Mouse (Mus musculus) forebrain, embryonic 16.5 days (tissue): Measurements from ENCODE around the gene Rhbdf2. TPM values are rescaled to one million over a fixed set of nuclear protein-coding genes. Genes with fewer than 3 reads are reported as not detected.

Experiments
- ATAC-seq: fragments of 200-750 bp; cut with Nextera tagmentation; 2 replicates; pipeline ENCODE4 v1.8.0; 2017; ENCODE audit warnings: mild to moderate bottlenecking, moderate library complexity
- H3K27ac ChIP-seq: fragments of 300-500 bp; sonication (generic); 2 replicates; pipeline ENCODE4 v1.5.1; 2014; ENCODE audit warnings: low read length, control low read depth
- H3K27me3 ChIP-seq: fragments of 300-500 bp; sonication (generic); replicated peaks from 2 replicates; pipeline ENCODE4 v1.6.1; 2014; ENCODE audit warnings: low read length; ENCODE audit not compliant: control insufficient read depth, insufficient read depth
- H3K36me3 ChIP-seq: fragments of 300-500 bp; sonication (generic); 2 replicates; pipeline ENCODE4 v1.6.1; 2014; ENCODE audit not compliant: control insufficient read depth, insufficient read depth
- H3K4me1 ChIP-seq: fragments of 300-500 bp; sonication (generic); replicated peaks from 2 replicates; pipeline ENCODE4 v1.6.1; 2014; ENCODE audit warnings: low read length; ENCODE audit not compliant: control insufficient read depth, insufficient read depth
- H3K4me2 ChIP-seq: fragments of 300-500 bp; sonication (generic); 2 replicates; pipeline ENCODE4 v1.6.1; 2014; ENCODE audit warnings: mild to moderate bottlenecking, low read length, control low read depth
- H3K4me3 ChIP-seq: fragments of 300-500 bp; sonication (generic); replicated peaks from 2 replicates; pipeline ENCODE4 v1.5.1; 2014; ENCODE audit warnings: mild to moderate bottlenecking, low read length, control low read depth
- H3K9ac ChIP-seq: fragments of 300-500 bp; sonication (generic); replicated peaks from 2 replicates; pipeline ENCODE4 v1.6.1; 2014; ENCODE audit warnings: low read depth, low read length, control low read depth
- H3K9me3 ChIP-seq: fragments of 300-500 bp; sonication (generic); 2 replicates; pipeline ENCODE4 v1.6.1; 2016; ENCODE audit warnings: low read length; ENCODE audit not compliant: control insufficient read depth
- WGBS: fragments of 180-500 bp; shearing (Covaris S2); extraction: QIAGEN DNeasy Blood & Tissue Kit; methylation state at CpG from one replicate; pipeline ENCODE4 v1.1.7; 2014; 5-methylcytosine and 5-hydroxymethylcytosine counted together
- polyA plus RNA-seq: library from polyadenylated mRNA; unstranded; fragments of >200 nt; fragmentation: Nextera tagmentation; extraction: Ambion mirVana; gene quantifications from 2 replicates; pipeline ENCODE4 v1.2.1, GENCODE M21; 2015

The Rhbdf2 gene
- polyA plus RNA-seq, 1 experiment from 2014 or later: 1.0 TPM

- Histone ChIP-seq H3K9ac (peak within 1 kb of the TSS; percentile 71), H3K4me3 (peak within 1 kb of the TSS; percentile 51), H3K4me1 (peaks cover 40% of the 10 kb centered on the region), H3K27ac (no peak within 1 kb of the TSS), H3K9me3 (no peaks in the 10 kb centered on the region), H3K36me3 (no peaks in the 10 kb centered on the region), H3K27me3 (no peaks in the 10 kb centered on the region), H3K4me2 (peak within 1 kb of the TSS; percentile 81)
- WGBS: 7% methylated on average over 9 of the region's 10 CpGs
- no peak for ATAC-seq
Measured at GRCm38 (mm10) chr11:116653234-116653633, 26.4 kb upstream of the Rhbdf2 start, which contains the start of gene Prcd. TSS of gene Prcd (plus strand) at chr11:116653534.

DNA sequence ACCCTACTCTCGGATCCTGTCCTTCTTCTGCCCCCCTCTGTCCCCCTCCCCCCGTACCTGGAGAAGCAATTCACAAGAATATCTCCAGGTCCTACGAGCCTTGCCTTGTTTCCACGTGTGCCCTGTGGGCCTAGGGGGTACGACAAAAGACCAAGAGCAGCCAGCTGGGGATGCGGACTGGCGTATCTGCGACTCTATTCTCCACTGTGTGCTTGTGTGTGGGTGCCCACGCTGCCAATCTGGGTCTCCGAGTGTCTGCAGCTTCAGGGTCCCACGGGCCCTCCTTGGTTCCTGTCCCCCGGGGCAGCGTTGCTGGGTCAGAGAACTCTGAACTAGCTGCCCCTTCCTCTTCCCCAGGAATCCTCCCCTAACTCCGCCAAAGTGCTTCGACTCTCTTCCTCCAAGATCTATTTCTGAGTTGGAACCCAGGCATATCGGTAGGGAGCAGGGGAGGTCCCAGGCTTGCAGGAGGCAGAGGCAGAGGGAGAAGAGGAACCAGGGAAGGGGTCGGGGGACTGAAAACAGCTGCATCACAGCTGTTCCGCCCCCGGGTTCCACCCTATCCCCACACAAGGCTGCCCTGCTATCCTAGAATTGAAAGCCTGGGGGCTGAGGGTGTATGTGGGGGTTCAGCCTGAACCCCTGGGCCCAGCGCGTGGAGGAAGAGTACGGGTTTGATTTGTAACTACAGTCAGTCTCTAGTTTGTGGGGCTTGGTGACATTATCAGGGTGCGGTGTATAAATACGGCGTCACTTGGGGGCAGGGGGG lies 25.7 kb upstream of the Rhbdf2 start:
- peak overlapping the region; percentile 51 for H3K4me3 ChIP-seq
- peak overlapping the region; percentile 81 for H3K4me2 ChIP-seq
- no peaks in the 10 kb centered on the region for H3K9me3 ChIP-seq
- H3K27me3 ChIP-seq: no peaks in the 10 kb centered on the region
- H3K36me3 ChIP-seq: no peaks in the 10 kb centered on the region
- H3K9ac ChIP-seq: peak overlapping the region; percentile 71
- no peak for ATAC-seq
- no peak overlapping the region for H3K27ac ChIP-seq
- H3K4me1 ChIP-seq: peaks cover 33% of the 10 kb centered on the region
- 65% methylated on average over 25 of the region's 25 CpGs for WGBS

DNA sequence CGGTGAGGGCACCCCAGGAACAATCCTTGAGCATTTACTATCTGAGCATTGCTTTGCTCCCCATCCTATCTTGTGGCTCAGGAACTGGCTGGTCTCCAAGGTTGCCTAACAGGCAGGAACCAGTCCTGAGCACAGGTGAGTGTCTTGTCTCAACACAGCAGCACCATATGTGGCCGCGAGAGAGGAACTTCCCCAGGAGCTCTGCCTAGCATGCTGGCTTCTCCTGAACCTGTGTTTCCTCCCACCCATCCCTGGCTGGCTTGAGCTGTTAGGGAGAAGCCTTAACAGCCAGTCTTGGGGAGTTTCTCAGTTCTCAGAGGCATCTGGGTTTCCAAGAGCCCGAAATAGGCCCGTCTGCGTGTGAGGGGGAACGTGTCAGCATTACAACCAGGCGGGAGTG lies 24.5 kb upstream of the Rhbdf2 start:
- 69% methylated on average over 8 of the region's 8 CpGs for WGBS
- Histone ChIP-seq H3K27ac (no peak overlapping the region), H3K36me3 (no peaks in the 10 kb centered on the region), H3K9me3 (no peaks in the 10 kb centered on the region), H3K4me3 (no peak overlapping the region), H3K27me3 (no peaks in the 10 kb centered on the region), H3K9ac (peak overlapping the region; percentile 20; the same call in 1 of the 2 replicates), H3K4me1 (peaks cover 23% of the 10 kb centered on the region), H3K4me2 (no peak overlapping the region)
- ATAC-seq: no peak

DNA sequence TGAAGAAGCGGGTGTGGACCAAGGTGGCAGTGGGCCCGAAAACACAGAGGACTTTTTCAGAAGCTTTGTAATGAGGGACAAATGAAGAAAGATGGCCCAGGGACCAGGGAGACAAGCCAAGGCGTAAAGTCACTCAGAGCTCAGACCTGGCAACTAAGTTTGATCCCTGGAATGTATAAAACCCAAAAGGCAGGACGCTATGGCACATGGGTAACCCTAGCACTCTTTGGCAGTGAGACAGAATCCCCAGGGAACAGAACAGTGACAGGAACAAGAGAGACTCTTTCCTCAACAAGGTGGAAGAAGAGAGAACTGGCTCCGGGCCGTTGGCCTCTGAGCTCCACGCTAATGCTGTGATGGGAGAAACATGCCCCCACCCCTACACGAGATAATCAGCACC lies 24.0 kb upstream of the Rhbdf2 start:
- WGBS: 85% methylated on average over 8 of the region's 8 CpGs
- Histone ChIP-seq H3K4me3 (no peak overlapping the region), H3K4me1 (peaks cover 19% of the 10 kb centered on the region), H3K27ac (no peak overlapping the region), H3K27me3 (no peaks in the 10 kb centered on the region), H3K9ac (peak overlapping the region; percentile 20; the same call in 1 of the 2 replicates), H3K9me3 (no peaks in the 10 kb centered on the region), H3K36me3 (no peaks in the 10 kb centered on the region), H3K4me2 (no peak overlapping the region)
- ATAC-seq: no peak

DNA sequence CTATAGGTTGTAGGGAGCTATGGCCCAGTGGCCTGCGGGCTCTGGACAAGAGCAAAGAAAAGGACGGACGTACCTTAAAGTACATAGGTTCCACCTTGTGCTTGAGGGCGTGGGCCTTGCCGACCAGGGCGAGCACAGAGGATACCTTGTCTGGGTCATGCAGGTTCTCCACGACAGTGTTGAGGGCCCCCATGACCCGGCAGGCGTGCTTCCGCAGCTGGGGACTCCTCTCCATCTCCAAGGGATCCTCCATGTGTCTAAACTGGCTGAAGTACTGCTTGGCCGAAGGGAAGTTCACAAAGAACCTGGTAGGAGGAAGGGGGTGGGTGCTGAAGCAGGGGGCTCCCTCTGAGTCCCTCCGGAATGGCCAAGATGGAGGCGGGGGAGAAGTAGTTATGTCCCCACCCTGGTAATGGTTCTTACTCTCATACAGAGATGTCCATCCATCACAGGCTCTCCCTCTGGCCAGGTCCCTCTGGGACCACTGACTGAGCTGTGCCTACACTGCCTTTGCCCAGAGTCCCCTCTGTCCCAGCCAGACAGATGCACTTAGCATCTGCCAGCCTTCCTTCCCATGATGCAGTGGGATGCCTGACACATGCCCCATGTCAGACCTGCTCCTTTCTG lies 23.0 kb upstream of the Rhbdf2 start:
- H3K27me3 ChIP-seq: no peaks in the 10 kb centered on the region
- H3K4me3 ChIP-seq: no peak overlapping the region
- H3K4me2 ChIP-seq: no peak overlapping the region
- H3K9ac ChIP-seq: no peak overlapping the region
- H3K27ac ChIP-seq: no peak overlapping the region
- no peaks in the 10 kb centered on the region for H3K9me3 ChIP-seq
- WGBS: 88% methylated on average over 13 of the region's 13 CpGs
- peaks cover 19% of the 10 kb centered on the region for H3K4me1 ChIP-seq
- ATAC-seq: no peak
- no peaks in the 10 kb centered on the region for H3K36me3 ChIP-seq

DNA sequence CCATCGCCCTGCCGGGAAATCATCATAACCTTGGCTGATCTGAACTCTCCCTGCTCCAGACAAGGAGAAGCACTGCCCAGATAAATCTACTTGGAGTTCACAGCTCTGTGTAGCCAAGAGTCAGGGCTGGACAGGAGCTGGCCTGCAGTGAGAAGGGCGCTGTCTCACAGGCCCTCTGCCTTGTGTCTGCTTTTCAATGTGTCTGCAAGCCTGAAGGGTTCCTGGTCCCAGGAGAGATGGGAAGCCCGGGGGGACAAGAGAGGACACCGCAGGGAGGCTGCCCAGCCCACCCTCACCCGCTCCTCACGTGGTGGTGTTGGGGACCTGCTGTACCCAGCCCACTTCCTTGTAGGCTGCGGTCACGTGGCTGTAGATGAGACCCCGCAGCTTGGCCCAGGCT lies 22.2 kb upstream of the Rhbdf2 start:
- Histone ChIP-seq H3K27ac (no peak overlapping the region), H3K27me3 (no peaks in the 10 kb centered on the region), H3K9me3 (no peaks in the 10 kb centered on the region), H3K36me3 (no peaks in the 10 kb centered on the region), H3K9ac (no peak overlapping the region), H3K4me3 (no peak overlapping the region), H3K4me1 (peaks cover 21% of the 10 kb centered on the region), H3K4me2 (no peak overlapping the region)
- ATAC-seq: no peak
- WGBS: 74% methylated on average over 10 of the region's 10 CpGs

DNA sequence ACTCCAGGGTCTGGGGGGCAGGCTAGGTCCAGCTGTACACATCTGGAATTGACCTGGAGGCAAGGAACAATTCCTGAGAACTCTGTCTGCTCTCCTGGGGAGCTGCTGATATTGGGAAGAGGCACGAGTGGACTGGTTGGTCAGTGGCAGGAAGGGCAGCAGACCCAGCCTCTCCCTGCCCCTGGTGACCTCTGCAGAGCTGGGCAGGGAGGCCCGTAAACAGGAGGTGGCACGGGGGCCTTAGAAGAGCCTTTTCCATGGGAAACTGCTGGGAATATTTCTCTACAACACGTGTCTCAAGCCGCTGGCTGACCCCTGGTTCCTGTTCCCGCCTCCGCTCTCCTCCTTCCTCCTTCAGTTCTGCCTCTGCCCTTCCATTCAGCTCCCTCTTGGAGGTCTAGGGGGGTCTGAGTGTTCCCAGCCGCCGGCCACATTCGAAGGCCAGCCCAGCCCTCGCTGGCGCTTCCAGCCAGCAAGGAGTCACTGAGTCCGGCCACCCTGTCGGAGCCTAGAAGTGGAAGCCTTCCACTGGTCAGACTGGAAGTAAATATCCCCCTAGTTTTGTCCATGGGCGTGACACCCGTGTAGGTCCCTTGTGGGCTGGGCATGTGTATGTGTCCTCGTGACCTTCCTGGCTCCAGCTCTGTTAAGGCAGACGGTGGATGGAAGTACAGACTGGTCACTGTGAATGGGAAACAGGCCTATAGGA lies 21.5 kb upstream of the Rhbdf2 start:
- no peak overlapping the region for H3K9ac ChIP-seq
- no peak for ATAC-seq
- 68% methylated on average over 18 of the region's 18 CpGs for WGBS
- H3K4me3 ChIP-seq: no peak overlapping the region
- H3K36me3 ChIP-seq: no peaks in the 10 kb centered on the region
- no peaks in the 10 kb centered on the region for H3K9me3 ChIP-seq
- no peak overlapping the region for H3K4me2 ChIP-seq
- peaks cover 25% of the 10 kb centered on the region for H3K4me1 ChIP-seq
- no peaks in the 10 kb centered on the region for H3K27me3 ChIP-seq
- H3K27ac ChIP-seq: no peak overlapping the region

DNA sequence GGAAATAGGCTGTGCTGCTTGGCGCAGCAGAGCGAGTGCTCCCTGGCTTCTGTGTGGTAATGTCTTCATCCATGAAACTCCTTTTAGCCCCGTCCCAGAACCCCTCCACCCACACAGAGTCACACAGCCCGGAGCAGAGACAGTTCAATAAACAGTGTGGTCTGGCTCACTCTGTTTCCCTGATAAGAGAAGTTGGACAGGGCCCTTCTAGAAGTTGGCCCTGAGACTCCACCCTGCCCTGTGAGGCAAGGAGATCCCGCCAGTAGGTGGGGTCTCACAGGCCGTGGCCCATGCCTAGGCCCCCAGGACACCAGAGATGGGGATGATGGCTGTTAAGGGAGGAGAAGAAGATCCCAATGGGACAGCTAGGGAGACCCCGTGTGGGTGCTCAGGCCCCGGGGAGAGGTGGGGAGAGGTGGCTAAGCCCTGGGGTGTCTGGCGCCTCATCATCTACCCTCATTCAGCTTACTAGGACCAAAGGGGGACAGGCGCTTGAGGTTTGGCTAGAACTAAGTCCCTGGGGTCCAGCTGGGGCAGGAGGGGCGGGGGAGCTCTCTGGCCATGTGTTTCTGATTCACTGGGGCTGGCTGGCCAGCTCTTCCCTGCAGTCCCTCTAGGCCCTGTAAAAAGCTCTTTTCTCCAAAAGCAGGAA lies 20.6 kb upstream of the Rhbdf2 start:
- Histone ChIP-seq H3K27ac (no peak overlapping the region), H3K9me3 (no peaks in the 10 kb centered on the region), H3K27me3 (no peaks in the 10 kb centered on the region), H3K9ac (no peak overlapping the region), H3K4me3 (no peak overlapping the region), H3K4me1 (peaks cover 17% of the 10 kb centered on the region), H3K4me2 (no peak overlapping the region), H3K36me3 (no peaks in the 10 kb centered on the region)
- no peak for ATAC-seq
- 68% methylated on average over 11 of the region's 11 CpGs for WGBS

DNA sequence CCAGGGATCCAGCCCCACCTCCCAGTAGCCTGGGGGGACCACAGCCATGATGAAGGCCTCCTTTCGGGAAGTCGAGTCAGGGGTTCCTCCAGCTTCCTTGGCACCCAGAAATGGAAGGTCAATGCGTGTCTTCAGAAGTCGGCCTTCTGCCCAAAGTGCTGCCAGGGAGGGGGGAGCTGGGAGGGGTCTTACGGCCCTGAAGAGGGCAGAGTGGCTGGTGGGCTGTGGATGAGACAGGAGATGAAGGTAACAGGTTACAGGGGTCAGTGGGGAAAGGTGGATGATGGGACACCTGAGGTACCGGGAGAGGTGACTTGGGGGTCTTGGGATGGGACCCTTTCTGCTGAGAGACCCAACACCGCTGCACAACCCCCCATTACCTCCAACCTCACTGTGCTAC lies 20.0 kb upstream of the Rhbdf2 start:
- H3K9me3 ChIP-seq: no peaks in the 10 kb centered on the region
- 90% methylated on average over 7 of the region's 7 CpGs for WGBS
- peaks cover 17% of the 10 kb centered on the region for H3K4me1 ChIP-seq
- no peak overlapping the region for H3K4me2 ChIP-seq
- no peak overlapping the region for H3K4me3 ChIP-seq
- no peaks in the 10 kb centered on the region for H3K36me3 ChIP-seq
- no peak for ATAC-seq
- H3K27me3 ChIP-seq: no peaks in the 10 kb centered on the region
- no peak overlapping the region for H3K9ac ChIP-seq
- no peak overlapping the region for H3K27ac ChIP-seq
